Mouse (Mus musculus): Measurements from ENCODE around the gene Aqp6. TPM values are rescaled to one million over a fixed set of nuclear protein-coding genes. Genes with fewer than 3 reads are reported as not detected.

The Aqp6 gene
- polyA plus RNA-seq, 1 experiment from 2014 or later: 0.28 TPM

Other genes starting within 250 kb of the Aqp6 start
- gene Fmnl3, start 230.9 kb upstream of the Aqp6 start, polyA plus RNA-seq (2015; fragmentation: Nextera tagmentation; extraction: Ambion mirVana): 7.9 and 8.0 TPM in 2 replicates
- 279 and 310 TPM in 2 replicates for gene Tmbim6, start 208.5 kb upstream of the Aqp6 start, polyA plus RNA-seq (2015; fragmentation: Nextera tagmentation; extraction: Ambion mirVana)
- gene Nckap5l, start 143.7 kb upstream of the Aqp6 start, polyA plus RNA-seq (2015; fragmentation: Nextera tagmentation; extraction: Ambion mirVana): 16.2 and 17.1 TPM in 2 replicates
- 19.0 and 21.6 TPM in 2 replicates for gene Bcdin3d, start 126.7 kb upstream of the Aqp6 start, polyA plus RNA-seq (2015; fragmentation: Nextera tagmentation; extraction: Ambion mirVana)
- 50.3 and 65.8 TPM in 2 replicates for gene Faim2, start 73.2 kb upstream of the Aqp6 start, polyA plus RNA-seq (2015; fragmentation: Nextera tagmentation; extraction: Ambion mirVana)
- gene Aqp2, start 22.3 kb upstream of the Aqp6 start, polyA plus RNA-seq (2015; fragmentation: Nextera tagmentation; extraction: Ambion mirVana): not detected in 2 replicates
- gene Aqp5, start 10.6 kb upstream of the Aqp6 start, polyA plus RNA-seq (2015; fragmentation: Nextera tagmentation; extraction: Ambion mirVana): 0.97 and 1.1 TPM in 2 replicates
- gene Racgap1, start 50.3 kb downstream of the Aqp6 start, polyA plus RNA-seq (2015; fragmentation: Nextera tagmentation; extraction: Ambion mirVana): 39.0 and 48.9 TPM in 2 replicates
- 47.9 and 53.9 TPM in 2 replicates for gene Asic1, start 69.0 kb downstream of the Aqp6 start, polyA plus RNA-seq (2015; fragmentation: Nextera tagmentation; extraction: Ambion mirVana)
- 86.0 and 110 TPM in 2 replicates for gene Smarcd1, start 100.7 kb downstream of the Aqp6 start, polyA plus RNA-seq (2015; fragmentation: Nextera tagmentation; extraction: Ambion mirVana)
- gene Gm17349, start 104.1 kb downstream of the Aqp6 start, polyA plus RNA-seq (2015; fragmentation: Nextera tagmentation; extraction: Ambion mirVana): not detected in 2 replicates
- gene Gpd1, start 116.1 kb downstream of the Aqp6 start, polyA plus RNA-seq (2015; fragmentation: Nextera tagmentation; extraction: Ambion mirVana): 1.4 and 1.7 TPM in 2 replicates
- 142 and 164 TPM in 2 replicates for gene Cox14, start 124.2 kb downstream of the Aqp6 start, polyA plus RNA-seq (2015; fragmentation: Nextera tagmentation; extraction: Ambion mirVana)
- 79.7 and 83.8 TPM in 2 replicates for gene Cers5, start 171.5 kb downstream of the Aqp6 start, polyA plus RNA-seq (2015; fragmentation: Nextera tagmentation; extraction: Ambion mirVana)